Mouse (Mus musculus) ovary, adult 10 weeks (tissue): Measurements from ENCODE around the gene Orc3. TPM values are rescaled to one million over a fixed set of nuclear protein-coding genes. Genes with fewer than 3 reads are reported as not detected.

Source experiments
- polyA plus RNA-seq: library from polyadenylated mRNA; stranded (reverse); fragments of 350-450 nt; fragmentation: Illumina TruSeq; extraction: RNeasy Lipid Tissue Mini Kit (QIAGEN cat#74804); gene quantifications from one replicate; pipeline ENCODE4 v1.2.3, GENCODE M21; 2014

Gene Orc3
- 165 TPM for polyA plus RNA-seq

DNA sequence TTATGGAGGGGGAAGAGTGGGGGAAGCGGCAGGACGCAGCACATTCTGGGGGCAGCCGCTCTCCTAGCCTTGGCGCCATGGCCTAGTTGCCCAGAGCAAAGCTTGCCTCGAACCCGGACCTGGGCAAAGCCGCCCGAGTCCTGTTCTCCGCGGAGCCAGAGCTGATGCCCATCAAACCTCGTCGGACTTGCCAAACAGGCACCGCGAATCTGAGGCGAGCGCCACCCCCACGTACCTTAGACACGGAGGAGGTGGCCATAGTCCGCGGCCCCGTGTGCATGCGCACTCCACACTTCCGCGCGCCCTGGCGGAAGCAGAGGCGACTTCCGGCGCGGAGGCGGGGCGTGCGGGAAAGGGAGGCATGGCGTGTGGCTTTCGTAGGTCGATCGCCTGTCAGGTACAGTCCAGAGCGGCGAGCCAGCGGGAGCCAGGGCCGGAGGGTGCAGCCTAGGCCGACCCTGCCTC lies at the start of gene Orc3, which contains the start of gene Rars2:
Gene Orc3, minus strand, starts transcription at position 315 of the 465 bp plus-strand sequence.
Gene Rars2, plus strand, starts transcription at position 328 of the 465 bp plus-strand sequence.

DNA sequence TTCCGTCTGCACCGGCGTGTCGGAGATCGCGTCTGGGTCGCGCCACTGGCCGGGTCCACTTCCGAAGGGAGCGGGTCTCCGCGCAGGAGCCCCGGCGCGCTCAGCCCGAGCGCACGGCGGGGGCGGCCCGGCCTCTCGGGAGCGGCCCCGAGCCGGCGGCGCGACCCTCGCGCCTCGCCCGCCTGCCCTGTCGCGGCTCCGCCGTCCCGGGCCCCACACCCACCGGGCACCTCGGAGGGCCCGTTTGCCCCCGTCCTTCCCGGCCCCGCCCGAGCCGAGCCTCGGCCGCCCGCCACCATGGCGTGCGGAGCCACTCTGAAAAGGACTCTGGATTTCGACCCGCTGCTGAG lies 64.0 kb downstream of the Orc3 start, which contains the start of gene Akirin2:
Gene Akirin2, plus strand, starts transcription at position 190 of the 350 bp plus-strand sequence.

Other genes starting within 250 kb of the Orc3 start
- 260 TPM for gene Akirin2, start 64.0 kb downstream of the Orc3 start, polyA plus RNA-seq
- 61.3 TPM for gene Rars2, start within 50 bp of the Orc3 start, polyA plus RNA-seq
- 99.6 TPM for gene Slc35a1, start 72.5 kb upstream of the Orc3 start, polyA plus RNA-seq
- 35.4 TPM for gene Cfap206, start 115.3 kb upstream of the Orc3 start, polyA plus RNA-seq
- gene Gm136, start 141.3 kb upstream of the Orc3 start, polyA plus RNA-seq, result not detected
- gene Smim8, start 163.5 kb upstream of the Orc3 start, polyA plus RNA-seq, result 90.7 TPM